Mouse (Mus musculus) liver, embryonic 15.5 days (tissue): ENCODE measurements around the gene Wdr59. TPM values are rescaled to one million over a fixed set of nuclear protein-coding genes. Genes with fewer than 3 reads are reported as not detected.
"Not testable (repeated sequence)": the region's sequence is repeated elsewhere in the genome, so short reads cannot be mapped to it uniquely, and the experiment has no call there.

Experiments
- ATAC-seq: fragments of 200-750 bp; cut with Nextera tagmentation; 2 replicates; pipeline ENCODE4 v1.8.0; 2017; ENCODE audit warnings: moderate number of reproducible peaks, mild to moderate bottlenecking, moderate library complexity; ENCODE audit not compliant: insufficient read depth
- H3K27ac ChIP-seq: fragments of 300-500 bp; sonication (generic); replicated peaks from 2 replicates; pipeline ENCODE4 v1.5.1; 2015; ENCODE audit warnings: mild to moderate bottlenecking, inconsistent platforms
- H3K27me3 ChIP-seq: fragments of 300-500 bp; sonication (generic); 2 replicates; pipeline ENCODE4 v1.6.1; 2015; ENCODE audit warnings: mild to moderate bottlenecking, inconsistent platforms
- H3K36me3 ChIP-seq: fragments of 300-500 bp; sonication (generic); replicated peaks from 2 replicates; pipeline ENCODE4 v1.6.1; 2015; ENCODE audit warnings: moderate library complexity, mild to moderate bottlenecking, inconsistent platforms
- H3K4me1 ChIP-seq: fragments of 300-500 bp; sonication (generic); replicated peaks from 2 replicates; pipeline ENCODE4 v1.6.1; 2015; ENCODE audit warnings: inconsistent platforms
- H3K4me2 ChIP-seq: fragments of 300-500 bp; sonication (generic); 2 replicates; pipeline ENCODE4 v1.6.1; 2015; ENCODE audit warnings: moderate library complexity, mild to moderate bottlenecking, inconsistent platforms
- H3K4me3 ChIP-seq: fragments of 300-500 bp; sonication (generic); replicated peaks from 2 replicates; pipeline ENCODE4 v1.5.1; 2015; ENCODE audit warnings: mild to moderate bottlenecking, inconsistent platforms
- H3K9ac ChIP-seq: fragments of 300-500 bp; sonication (generic); 2 replicates; pipeline ENCODE4 v1.6.1; 2015; ENCODE audit warnings: moderate library complexity, mild to moderate bottlenecking, inconsistent platforms
- H3K9me3 ChIP-seq: fragments of 300-500 bp; sonication (generic); replicated peaks from 2 replicates; pipeline ENCODE4 v1.6.1; 2016; ENCODE audit warnings: inconsistent platforms
- WGBS: fragments of 180-500 bp; shearing (Covaris S2); methylation state at CpG from one replicate; pipeline ENCODE4 v1.1.7; 2015; ENCODE audit warnings: mixed read lengths; ENCODE audit not compliant: insufficient replicate concordance; 5-methylcytosine and 5-hydroxymethylcytosine counted together
- polyA plus RNA-seq: library from polyadenylated mRNA; unstranded; fragments of >200 nt; fragmentation: Nextera tagmentation; extraction: Ambion mirVana; gene quantifications from 2 replicates; pipeline ENCODE4 v1.2.1, GENCODE M21; 2015

Gene Wdr59
- polyA plus RNA-seq, 1 experiment from 2014 or later = 1.7 TPM

GRCm38 (mm10) chr8:111517466-111517865 is 4.4 kb downstream of the Wdr59 start:
- WGBS = 71% methylated on average over 2 of the region's 2 CpGs
- H3K36me3 ChIP-seq = peaks cover 4% of the 10 kb centered on the region; the same call in 1 of the 2 replicates
- H3K27me3 ChIP-seq = no peaks in the 10 kb centered on the region
- H3K9me3 ChIP-seq = no peaks in the 10 kb centered on the region
- H3K4me2 ChIP-seq = no peak overlapping the region
- H3K4me3 ChIP-seq = no peak overlapping the region
- no peak overlapping the region for H3K9ac ChIP-seq
- ATAC-seq = no peak
- peak overlapping the region; percentile 29; the same call in 1 of the 2 replicates for H3K27ac ChIP-seq
- H3K4me1 ChIP-seq = peaks cover 32% of the 10 kb centered on the region

GRCm38 (mm10) chr8:111516451-111517035 is 5.3 kb downstream of the Wdr59 start:
- WGBS = 55% methylated on average over 7 of the region's 7 CpGs
- peak overlapping the region; percentile 69 for H3K27ac ChIP-seq
- H3K9ac ChIP-seq = no peak overlapping the region
- H3K4me3 ChIP-seq = no peak overlapping the region
- H3K9me3 ChIP-seq = no peaks in the 10 kb centered on the region
- H3K4me2 ChIP-seq = peak overlapping the region; percentile 27
- peak; percentile 85 for ATAC-seq
- H3K4me1 ChIP-seq = peaks cover 32% of the 10 kb centered on the region
- H3K27me3 ChIP-seq = no peaks in the 10 kb centered on the region
- peaks cover 4% of the 10 kb centered on the region; the same call in 1 of the 2 replicates for H3K36me3 ChIP-seq

GRCm38 (mm10) chr8:111513446-111513845 is 8.4 kb downstream of the Wdr59 start:
- Histone ChIP-seq H3K9me3 (no peaks in the 10 kb centered on the region), H3K36me3 (peaks cover 4% of the 10 kb centered on the region; the same call in 1 of the 2 replicates), H3K4me1 (peaks cover 49% of the 10 kb centered on the region), H3K4me3 (no peak overlapping the region), H3K27ac (no peak overlapping the region), H3K9ac (no peak overlapping the region), H3K4me2 (no peak overlapping the region), H3K27me3 (no peaks in the 10 kb centered on the region)
- WGBS = 75% methylated on average over 8 of the region's 8 CpGs
- no peak for ATAC-seq

GRCm38 (mm10) chr8:111512941-111513340 is 9.0 kb downstream of the Wdr59 start:
- Histone ChIP-seq H3K36me3 (peaks cover 4% of the 10 kb centered on the region; the same call in 1 of the 2 replicates), H3K27me3 (no peaks in the 10 kb centered on the region), H3K4me1 (peaks cover 51% of the 10 kb centered on the region), H3K9ac (no peak overlapping the region), H3K4me2 (no peak overlapping the region), H3K4me3 (no peak overlapping the region), H3K9me3 (no peaks in the 10 kb centered on the region), H3K27ac (no peak overlapping the region)
- 73% methylated on average over 7 of the region's 7 CpGs for WGBS
- ATAC-seq = no peak

- H3K4me1 ChIP-seq = peaks cover 35% of the 10 kb centered on the region
- 37% methylated on average over 4 of the region's 4 CpGs for WGBS
- no peak overlapping the region; the same call in 1 of the 2 replicates for H3K4me2 ChIP-seq
Measured at GRCm38 (mm10) chr8:111510401-111510800, 11.5 kb downstream of the Wdr59 start.

GRCm38 (mm10) chr8:111509278-111509677 is 12.6 kb downstream of the Wdr59 start:
- ATAC-seq = peak; percentile 83
- no peaks in the 10 kb centered on the region for H3K9me3 ChIP-seq
- H3K4me2 ChIP-seq = peak overlapping the region; percentile 57
- peak overlapping the region; percentile 69 for H3K27ac ChIP-seq
- H3K36me3 ChIP-seq = no peaks in the 10 kb centered on the region
- 17% methylated on average over 11 of the region's 11 CpGs for WGBS
- H3K4me3 ChIP-seq = peak overlapping the region; percentile 29
- peaks cover 35% of the 10 kb centered on the region for H3K4me1 ChIP-seq
- H3K27me3 ChIP-seq = no peaks in the 10 kb centered on the region
- no peak overlapping the region; the same call in 1 of the 2 replicates for H3K9ac ChIP-seq

More at GRCm38 (mm10) chr8:111510401-111510800, 11.5 kb downstream of the Wdr59 start:
- Histone ChIP-seq H3K4me3 (no peak overlapping the region), H3K36me3 (peaks cover 2% of the 10 kb centered on the region; the same call in 1 of the 2 replicates), H3K27ac (peak overlapping the region; percentile 69), H3K27me3 (no peaks in the 10 kb centered on the region), H3K9me3 (no peaks in the 10 kb centered on the region), H3K9ac (no peak overlapping the region)
- peak; percentile 63 for ATAC-seq

- Histone ChIP-seq H3K9ac (no peak overlapping the region), H3K4me2 (peak overlapping the region; percentile 57), H3K9me3 (no peaks in the 10 kb centered on the region), H3K27me3 (no peaks in the 10 kb centered on the region), H3K27ac (peak overlapping the region; percentile 69; the same call in 1 of the 2 replicates), H3K36me3 (0 out of 2 replicates have a peak, but pooled peaks cover 3% of the 10 kb centered on the region), H3K4me3 (no peak overlapping the region), H3K4me1 (peaks cover 35% of the 10 kb centered on the region)
- ATAC-seq = no peak
- WGBS = 27% methylated on average over 2 of the region's 2 CpGs
Measured at GRCm38 (mm10) chr8:111508566-111508965, 13.3 kb downstream of the Wdr59 start.

GRCm38 (mm10) chr8:111501724-111502464 is 20.0 kb downstream of the Wdr59 start:
- Histone ChIP-seq H3K9ac (no peak overlapping the region), H3K36me3 (peaks cover 6% of the 10 kb centered on the region; the same call in 1 of the 2 replicates), H3K27ac (no peak overlapping the region), H3K4me3 (no peak overlapping the region), H3K9me3 (no peaks in the 10 kb centered on the region), H3K27me3 (no peaks in the 10 kb centered on the region), H3K4me2 (no peak overlapping the region), H3K4me1 (no peaks in the 10 kb centered on the region; the same call in 1 of the 2 replicates)
- WGBS = 52% methylated on average over 11 of the region's 11 CpGs
- no peak for ATAC-seq

- not testable (repeated sequence) for H3K4me2 ChIP-seq, H3K27ac ChIP-seq, ATAC-seq, H3K9ac ChIP-seq, H3K4me3 ChIP-seq, H3K4me1 ChIP-seq, H3K27me3 ChIP-seq, H3K9me3 ChIP-seq
- H3K36me3 ChIP-seq = peaks cover 11% of the 10 kb centered on the region
- 38% methylated on average over 6 of the region's 6 CpGs for WGBS
Measured at GRCm38 (mm10) chr8:111498249-111498648, 23.6 kb downstream of the Wdr59 start.

- Histone ChIP-seq H3K4me1 (no peaks in the 10 kb centered on the region), H3K27me3 (no peaks in the 10 kb centered on the region), H3K9ac (no peak overlapping the region), H3K4me2 (no peak overlapping the region), H3K36me3 (peaks cover 7% of the 10 kb centered on the region), H3K9me3 (no peaks in the 10 kb centered on the region), H3K27ac (no peak overlapping the region), H3K4me3 (no peak overlapping the region)
- WGBS = 66% methylated on average over 7 of the region's 7 CpGs
- ATAC-seq = no peak
Measured at GRCm38 (mm10) chr8:111496326-111496725, 25.6 kb downstream of the Wdr59 start.

GRCm38 (mm10) chr8:111493176-111493575 is 28.7 kb downstream of the Wdr59 start:
- Histone ChIP-seq H3K4me1 (no peaks in the 10 kb centered on the region), H3K9me3 (no peaks in the 10 kb centered on the region), H3K27me3 (no peaks in the 10 kb centered on the region), H3K9ac (no peak overlapping the region), H3K4me2 (no peak overlapping the region), H3K27ac (no peak overlapping the region), H3K4me3 (no peak overlapping the region), H3K36me3 (peaks cover 7% of the 10 kb centered on the region)
- no peak for ATAC-seq
- 89% methylated on average over 3 of the region's 3 CpGs for WGBS
